Mouse (Mus musculus) neural tube, embryonic 14.5 days (tissue): ENCODE data around the gene Npepps. TPM values are rescaled to one million over a fixed set of nuclear protein-coding genes. Genes with fewer than 3 reads are reported as not detected.
"Not testable (repeated sequence)": the region's sequence is repeated elsewhere in the genome, so short reads cannot be mapped to it uniquely, and the experiment has no call there.

Experiments
- ATAC-seq: fragments of 200-750 bp; cut with Nextera tagmentation; 2 replicates; pipeline ENCODE4 v1.8.0; 2017; ENCODE audit warnings: low read depth, mild to moderate bottlenecking, moderate TSS enrichment, moderate library complexity
- H3K27ac ChIP-seq: fragments of 300-500 bp; sonication (generic); 2 replicates; pipeline ENCODE4 v1.5.1; 2014; ENCODE audit warnings: low read depth, mild to moderate bottlenecking, control low read depth, low read length, moderate library complexity, mixed read lengths
- H3K27me3 ChIP-seq: fragments of 300-500 bp; sonication (generic); 2 replicates; pipeline ENCODE4 v1.6.1; 2014; ENCODE audit warnings: low read length; ENCODE audit not compliant: control insufficient read depth, insufficient read depth
- H3K36me3 ChIP-seq: fragments of 300-500 bp; sonication (generic); 2 replicates; pipeline ENCODE4 v1.6.1; 2014; ENCODE audit warnings: low read length, mixed read lengths; ENCODE audit not compliant: control insufficient read depth, insufficient read depth
- H3K4me1 ChIP-seq: fragments of 300-500 bp; sonication (generic); 2 replicates; pipeline ENCODE4 v1.6.1; 2014; ENCODE audit warnings: low read length; ENCODE audit not compliant: control insufficient read depth, insufficient read depth
- H3K4me2 ChIP-seq: fragments of 300-500 bp; sonication (generic); 2 replicates; pipeline ENCODE4 v1.6.1; 2014; ENCODE audit warnings: mild to moderate bottlenecking, low read depth, low read length, control low read depth
- H3K4me3 ChIP-seq: fragments of 300-500 bp; sonication (generic); 2 replicates; pipeline ENCODE4 v1.5.1; 2014; ENCODE audit warnings: low read depth, low read length, control low read depth, mixed read lengths
- H3K9ac ChIP-seq: fragments of 300-500 bp; sonication (generic); replicated peaks from 2 replicates; pipeline ENCODE4 v1.6.1; 2014; ENCODE audit warnings: low read depth, mild to moderate bottlenecking, control low read depth, low read length, mixed read lengths
- H3K9me3 ChIP-seq: fragments of 300-500 bp; sonication (generic); 2 replicates; pipeline ENCODE4 v1.6.1; 2016; ENCODE audit warnings: low read length; ENCODE audit not compliant: control insufficient read depth
- WGBS: fragments of 180-500 bp; shearing (Covaris S2); extraction: QIAGEN DNeasy Blood & Tissue Kit; methylation state at CpG from one replicate; pipeline ENCODE4 v1.1.7; 2014; 5-methylcytosine and 5-hydroxymethylcytosine counted together
- polyA plus RNA-seq: library from polyadenylated mRNA; unstranded; fragments of >200 nt; fragmentation: Nextera tagmentation; extraction: Ambion mirVana; gene quantifications from 2 replicates; pipeline ENCODE4 v1.2.1, GENCODE M21; 2014

The Npepps gene
- polyA plus RNA-seq, 1 experiment from 2014 or later = 137 TPM

DNA sequence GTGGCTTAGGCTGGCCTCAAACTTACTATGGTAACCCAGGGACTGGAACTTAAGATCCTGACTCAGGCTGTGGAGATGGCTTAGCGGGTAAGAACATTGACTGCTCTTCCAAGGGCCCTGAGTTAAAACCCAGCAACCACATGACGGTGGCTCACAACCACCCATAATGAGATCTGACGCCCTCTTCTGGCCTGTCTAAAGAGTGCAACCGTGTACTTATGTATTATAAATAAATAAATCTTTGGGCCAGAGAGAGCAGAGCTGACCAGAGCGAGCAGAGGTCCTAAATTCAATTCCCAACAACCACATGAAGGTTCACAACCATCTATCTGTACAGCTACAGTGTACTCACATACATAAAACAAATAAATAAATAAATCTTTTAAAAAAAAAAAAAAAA lies 6.8 kb downstream of the Npepps start:
- no peaks in the 10 kb centered on the region for H3K27me3 ChIP-seq
- no peak overlapping the region for H3K9ac ChIP-seq
- H3K4me3 ChIP-seq = no peak overlapping the region
- no peak overlapping the region for H3K27ac ChIP-seq
- ATAC-seq = no peak
- H3K36me3 ChIP-seq = no peaks in the 10 kb centered on the region
- H3K4me1 ChIP-seq = peaks cover 7% of the 10 kb centered on the region
- no peak overlapping the region for H3K4me2 ChIP-seq
- no peaks in the 10 kb centered on the region for H3K9me3 ChIP-seq
- WGBS = 90% methylated on average over 5 of the region's 5 CpGs

DNA sequence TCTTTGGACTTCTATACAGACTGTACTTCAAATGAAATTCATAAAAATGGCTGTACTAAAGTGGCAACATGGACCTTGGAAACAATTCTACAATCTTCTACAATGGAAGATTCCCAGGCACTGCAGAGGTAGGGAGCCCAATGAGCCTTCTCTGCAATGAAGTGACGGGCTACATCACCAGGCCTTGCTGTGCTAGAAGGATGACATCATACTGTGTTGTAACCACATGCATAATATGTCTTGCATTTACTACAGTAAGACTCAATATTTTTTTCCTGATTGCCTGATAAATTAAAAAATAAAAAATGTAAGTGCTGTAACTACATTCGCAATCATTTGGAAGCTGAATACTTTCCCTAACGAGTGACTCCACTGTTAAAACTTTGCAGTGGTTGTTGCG lies 7.6 kb downstream of the Npepps start:
- Histone ChIP-seq H3K4me1 (no peaks in the 10 kb centered on the region), H3K4me2 (no peak overlapping the region), H3K9ac (no peak overlapping the region), H3K27me3 (no peaks in the 10 kb centered on the region), H3K4me3 (no peak overlapping the region), H3K9me3 (no peaks in the 10 kb centered on the region), H3K36me3 (no peaks in the 10 kb centered on the region), H3K27ac (no peak overlapping the region)
- ATAC-seq = no peak
- 98% methylated on average over 4 of the region's 4 CpGs for WGBS

DNA sequence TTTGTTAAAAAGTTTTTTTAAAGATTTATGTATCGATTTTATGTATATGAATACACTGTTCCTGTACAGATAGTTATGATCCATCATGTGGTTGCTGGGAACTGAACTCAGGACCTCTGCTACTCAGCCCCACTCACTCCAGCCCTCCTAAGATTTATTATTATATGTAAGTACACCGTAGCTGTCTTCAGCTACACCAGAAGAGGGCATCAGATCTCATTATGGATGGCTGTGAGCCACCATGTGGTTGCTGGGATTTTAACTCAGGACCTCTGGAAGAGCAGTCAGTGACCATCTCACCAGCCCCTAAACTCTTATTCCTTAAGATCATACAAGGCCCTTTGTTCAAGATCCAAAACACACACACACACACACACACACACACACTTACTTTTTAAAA lies 10.4 kb downstream of the Npepps start:
- H3K4me1 ChIP-seq, H3K4me3 ChIP-seq, H3K27me3 ChIP-seq, H3K27ac ChIP-seq, H3K36me3 ChIP-seq, H3K9ac ChIP-seq, H3K4me2 ChIP-seq, H3K9me3 ChIP-seq, ATAC-seq: not testable (repeated sequence)
- WGBS = 73% methylated on average over 2 of the region's 2 CpGs

DNA sequence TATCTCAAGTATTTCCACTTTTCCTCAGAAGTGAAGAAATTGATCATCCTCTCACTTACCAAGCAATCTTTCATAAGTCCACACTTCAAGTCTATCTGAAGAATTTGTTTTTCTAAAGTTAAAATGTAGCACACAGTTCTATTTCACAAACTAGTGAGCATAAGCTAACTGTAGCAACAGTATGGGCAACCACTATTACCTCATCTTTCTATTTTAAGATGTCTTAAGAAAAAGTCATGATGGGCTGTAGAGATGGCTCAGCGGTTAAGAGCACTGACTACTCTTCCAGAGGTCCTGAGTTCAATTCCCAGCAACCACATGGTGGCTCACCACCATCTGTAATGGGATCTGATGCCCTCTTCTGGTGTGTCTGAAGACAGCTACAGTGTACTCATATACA lies 13.9 kb downstream of the Npepps start:
- WGBS = 100% methylated on average over 1 of the region's 1 CpGs

DNA sequence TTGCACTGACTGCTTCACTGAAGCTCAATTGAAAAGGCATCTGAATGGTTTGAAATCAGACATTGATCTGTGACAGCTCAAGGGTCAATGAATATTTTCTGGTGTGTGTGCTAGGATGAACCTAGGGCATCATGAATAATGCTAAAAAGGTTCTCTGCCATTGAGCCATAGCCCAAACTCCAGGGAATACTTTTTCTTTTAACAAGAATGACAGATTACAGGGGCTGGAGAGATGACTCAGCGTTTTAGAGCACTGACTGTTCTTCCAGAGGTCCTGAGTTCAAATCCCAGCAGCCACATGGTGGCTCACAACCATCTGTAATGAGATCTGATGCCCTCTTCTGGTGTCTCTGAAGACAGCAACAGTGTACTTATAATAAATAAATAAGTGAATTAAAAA lies 30.8 kb downstream of the Npepps start:
- not testable (repeated sequence) for H3K9me3 ChIP-seq, H3K36me3 ChIP-seq, H3K4me2 ChIP-seq, H3K27me3 ChIP-seq, H3K4me3 ChIP-seq, H3K27ac ChIP-seq, H3K4me1 ChIP-seq, H3K9ac ChIP-seq, ATAC-seq
- 63% methylated on average over 1 of the region's 1 CpGs for WGBS

More for the DNA sequence above, 13.9 kb downstream of the Npepps start:
- ATAC-seq, H3K4me2 ChIP-seq, H3K9me3 ChIP-seq, H3K27me3 ChIP-seq, H3K9ac ChIP-seq, H3K27ac ChIP-seq, H3K36me3 ChIP-seq, H3K4me3 ChIP-seq, H3K4me1 ChIP-seq: not testable (repeated sequence)

GRCm38 (mm10) chr11:97246510-97247159 lies 33.8 kb downstream of the Npepps start:
- H3K9me3 ChIP-seq = no peaks in the 10 kb centered on the region
- peaks cover 12% of the 10 kb centered on the region; the same call in 1 of the 2 replicates for H3K36me3 ChIP-seq
- ATAC-seq = no peak
- H3K4me1 ChIP-seq = no peaks in the 10 kb centered on the region
- H3K27ac ChIP-seq = no peak overlapping the region
- 95% methylated on average over 10 of the region's 10 CpGs for WGBS
- no peak overlapping the region for H3K4me2 ChIP-seq
- no peak overlapping the region for H3K9ac ChIP-seq
- no peak overlapping the region for H3K4me3 ChIP-seq
- no peaks in the 10 kb centered on the region for H3K27me3 ChIP-seq

DNA sequence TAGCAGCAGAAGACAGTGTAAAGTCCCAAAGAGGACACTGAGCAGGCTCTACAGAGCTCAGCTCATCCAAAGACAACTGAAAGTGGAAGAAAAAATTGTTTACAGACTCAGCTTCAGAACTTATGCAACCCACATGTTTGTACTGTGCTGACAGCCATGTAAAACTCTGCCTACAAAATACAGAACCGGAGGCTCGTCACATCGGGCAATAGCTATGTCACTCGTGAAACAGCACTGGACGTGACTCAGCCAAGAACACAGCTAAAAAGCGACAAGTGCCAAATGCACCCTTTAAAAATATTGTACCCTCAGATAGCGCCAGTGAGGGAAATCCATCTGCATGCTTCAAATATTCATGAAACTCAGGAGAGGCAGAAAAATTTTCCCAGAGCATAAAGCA lies 39.1 kb downstream of the Npepps start:
- Histone ChIP-seq H3K9me3 (no peaks in the 10 kb centered on the region), H3K4me2 (no peak overlapping the region), H3K36me3 (peaks cover 30% of the 10 kb centered on the region; the same call in 1 of the 2 replicates), H3K4me3 (no peak overlapping the region), H3K27ac (no peak overlapping the region), H3K9ac (no peak overlapping the region), H3K4me1 (no peaks in the 10 kb centered on the region), H3K27me3 (no peaks in the 10 kb centered on the region)
- WGBS = 96% methylated on average over 7 of the region's 7 CpGs
- ATAC-seq = no peak

DNA sequence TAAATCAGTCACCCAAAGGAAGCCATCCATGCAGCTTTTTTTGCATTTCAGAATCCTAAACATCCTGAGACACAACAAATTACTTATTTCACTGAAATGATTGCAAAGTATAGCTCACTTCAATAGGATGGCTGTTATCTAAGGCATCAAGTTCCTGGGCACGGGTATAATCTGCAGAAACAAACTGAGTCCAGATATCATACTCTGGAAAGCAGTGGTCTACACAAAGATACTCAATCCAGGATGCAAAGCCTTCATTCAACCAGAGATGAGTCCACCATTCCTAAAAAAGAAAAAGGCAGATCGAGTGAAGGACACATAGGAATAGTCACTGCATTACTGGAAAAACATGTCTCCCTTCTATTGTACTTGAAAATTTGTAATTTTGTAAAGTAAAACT lies 42.5 kb downstream of the Npepps start:
- WGBS = 91% methylated on average over 2 of the region's 2 CpGs
- peaks cover 43% of the 10 kb centered on the region for H3K36me3 ChIP-seq

DNA sequence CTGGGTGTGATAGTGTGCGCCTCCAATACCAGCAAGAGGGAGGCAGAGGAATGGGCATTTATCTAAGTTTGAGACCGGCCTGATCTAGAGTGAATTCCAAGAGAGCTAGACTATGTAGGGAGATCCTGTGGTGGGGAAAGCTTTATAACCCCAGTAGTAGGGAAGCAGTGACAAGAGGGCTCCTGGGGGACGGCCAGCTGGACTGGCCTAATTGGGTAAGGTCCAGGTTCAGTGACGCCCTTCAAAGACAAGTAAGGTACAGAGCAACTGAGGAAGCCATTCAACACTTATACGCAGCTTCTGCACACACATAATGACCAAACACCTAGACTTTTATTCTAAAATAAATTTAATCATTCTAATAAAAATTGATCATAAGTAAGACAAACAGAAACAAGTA lies 48.0 kb downstream of the Npepps start:
- H3K9ac ChIP-seq = no peak overlapping the region
- H3K36me3 ChIP-seq = peaks cover 50% of the 10 kb centered on the region
- no peaks in the 10 kb centered on the region for H3K9me3 ChIP-seq
- no peak overlapping the region for H3K4me3 ChIP-seq
- no peak overlapping the region for H3K27ac ChIP-seq
- H3K4me2 ChIP-seq = no peak overlapping the region
- ATAC-seq = no peak
- 98% methylated on average over 5 of the region's 5 CpGs for WGBS
- H3K27me3 ChIP-seq = no peaks in the 10 kb centered on the region
- H3K4me1 ChIP-seq = no peaks in the 10 kb centered on the region

More for the DNA sequence above, 42.5 kb downstream of the Npepps start:
- H3K27ac ChIP-seq = no peak overlapping the region
- H3K9me3 ChIP-seq = no peaks in the 10 kb centered on the region
- no peak overlapping the region for H3K4me3 ChIP-seq
- no peak for ATAC-seq
- H3K4me1 ChIP-seq = no peaks in the 10 kb centered on the region
- no peak overlapping the region for H3K9ac ChIP-seq
- no peak overlapping the region for H3K4me2 ChIP-seq
- H3K27me3 ChIP-seq = no peaks in the 10 kb centered on the region
